In genomic region chr17:70429746-70430451, GRCm38 (mm10) we compare ENCODE assay signal across 7 mouse cellular contexts.
A peak's percentile ranks its signal among the peaks of the same experiment; 100 is the strongest.
DNase-seq lines count a peak whose midpoint lies in the region; ATAC-seq and TF ChIP-seq lines count a peak whose summit lies in the region.

No protein-coding gene starts in this region.

- intact Hi-C loops in left cerebral cortex, postnatal 25 days (cut with DNase I), result loop anchor here (1.0 to 5.0 kb wide), 3 partner anchors 92 to 252 kb away; no protein-coding TSS in a partner anchor

- ATAC-seq in granulocyte monocyte progenitor cell, adult 5-6 weeks (replicated peaks; ENCODE audit: poor library complexity, severe bottlenecking), result peak; percentile 85
- ATAC-seq in intestine, postnatal 0 days, result no peak
- ATAC-seq in midbrain, embryonic 11.5 days (ENCODE audit: low FRiP score), result peak; percentile 88

- peak; percentile 90 for TF ChIP-seq CTCF in intestine, postnatal 0 days (IDR thresholded peaks at IDR 0.05; ENCODE audit: low read depth)

- WGBS in intestine, postnatal 0 days, result 14% methylated on average over 17 of the region's 17 CpGs
- 16% methylated on average over 17 of the region's 17 CpGs for WGBS in midbrain, embryonic 11.5 days

- DNase-seq in adrenal gland, adult 8-10 months, result peak; percentile 42
- DNase-seq in embryo, embryonic 10.5 days (ENCODE audit: low spot score), result peak; percentile 93
- DNase-seq in left cerebral cortex, postnatal 25 days (ENCODE audit: low spot score in 2 of 2), result peak; percentile 78 to 92
- DNase-seq in midbrain, embryonic 11.5 days (ENCODE audit: low spot score, missing footprints), result peak; percentile 96
- peak; percentile 14 to 64 for DNase-seq in spleen, postnatal 10 days (ENCODE audit: low spot score in 2 of 2)

- H3K27me3 ChIP-seq in intestine, postnatal 0 days (replicated peaks; ENCODE audit: control insufficient read depth, insufficient read depth, low read length), result no peaks in the 10 kb centered on the region
- no peaks in the 10 kb centered on the region for H3K27me3 ChIP-seq in midbrain, embryonic 11.5 days (ENCODE audit: control insufficient read depth, insufficient read depth, low read length)

- H3K4me3 ChIP-seq in intestine, postnatal 0 days (ENCODE audit: low read depth, low read length), result no peak overlapping the region
- no peak overlapping the region for H3K4me3 ChIP-seq in midbrain, embryonic 11.5 days (ENCODE audit: low read depth, low read length)

- no peak overlapping the region for H3K27ac ChIP-seq in intestine, postnatal 0 days (ENCODE audit: low read depth, low read length)
- H3K27ac ChIP-seq in midbrain, embryonic 11.5 days (ENCODE audit: low read depth, low read length), result no peak overlapping the region

- no peaks in the 10 kb centered on the region for H3K36me3 ChIP-seq in intestine, postnatal 0 days (ENCODE audit: control insufficient read depth, insufficient read depth)
- H3K36me3 ChIP-seq in midbrain, embryonic 11.5 days (ENCODE audit: control insufficient read depth, insufficient read depth, low read length), result no peaks in the 10 kb centered on the region

- no peak overlapping the region; the same call in 1 of the 2 replicates for H3K4me2 ChIP-seq in intestine, postnatal 0 days (replicated peaks; ENCODE audit: low read depth)
- peak overlapping the region; percentile 8; the same call in 1 of the 2 replicates for H3K4me2 ChIP-seq in midbrain, embryonic 11.5 days

- no peaks in the 10 kb centered on the region for H3K4me1 ChIP-seq in intestine, postnatal 0 days (replicated peaks; ENCODE audit: control insufficient read depth, insufficient read depth, low read length)
- no peaks in the 10 kb centered on the region; the same call in 1 of the 2 replicates for H3K4me1 ChIP-seq in midbrain, embryonic 11.5 days (ENCODE audit: control insufficient read depth, insufficient read depth, low read length)

- H3K9me3 ChIP-seq in intestine, postnatal 0 days (ENCODE audit: control insufficient read depth), result no peaks in the 10 kb centered on the region
- H3K9me3 ChIP-seq in midbrain, embryonic 11.5 days (ENCODE audit: control insufficient read depth, low read length), result no peaks in the 10 kb centered on the region

- no peak overlapping the region for H3K9ac ChIP-seq in intestine, postnatal 0 days (ENCODE audit: low read depth, low read length)
- no peak overlapping the region for H3K9ac ChIP-seq in midbrain, embryonic 11.5 days (ENCODE audit: low read length)

Comparison
In these comparisons a context has a peak if more than half of its experiments do, and no peak if none do; other contexts are left out.
1. DNase-seq: peak in every context shown above with its lines; median percentile 96 in midbrain, embryonic 11.5 days; 93 in embryo, embryonic 10.5 days; 85 in left cerebral cortex, postnatal 25 days; 42 in adrenal gland, adult 8-10 months; 39 in spleen, postnatal 10 days.